In the genomic region with DNA sequence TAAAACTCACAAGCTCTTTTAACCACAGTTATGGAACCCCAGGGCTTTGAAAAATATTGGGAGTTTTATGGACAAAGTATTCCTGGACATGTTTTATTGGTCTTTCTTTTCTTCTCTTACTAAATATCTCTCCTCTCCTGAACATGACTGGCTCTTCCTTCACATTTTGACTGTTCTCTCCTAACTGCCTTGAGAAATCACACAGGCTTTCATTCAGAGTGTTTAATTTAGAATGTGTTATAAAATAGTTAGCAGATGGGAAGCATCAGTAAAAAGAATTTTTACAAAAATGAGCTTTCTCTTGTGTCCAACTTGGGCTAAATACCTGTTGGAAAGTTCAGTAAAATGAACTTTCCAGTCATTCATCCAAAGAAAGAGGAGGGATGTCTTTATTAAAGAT, we compare ENCODE assay signal across 20 mouse cellular contexts.
DNase-seq lines count a peak whose midpoint lies in the region; ATAC-seq and TF ChIP-seq lines count a peak whose summit lies in the region.
"Had no signal": no experiment of that assay in that cellular context is flagged by ENCODE, and none has a peak within 500 bp of the region (broad histone marks: within the 10 kb centered on the region; RNA-seq: fewer than 3 reads in every experiment).

No protein-coding gene starts in this region.

- intact Hi-C loops in left cerebral cortex, adult 2 months (cut with DNase I), result no loop called here

- H3K27ac ChIP-seq in left cerebral cortex, adult 2 months, result peak overlapping the region; percentile 61

- ATAC-seq in frontal cortex, adult (ENCODE audit: low TSS enrichment), result peak; percentile 92
- no peak for ATAC-seq in CD4-positive, CD25-positive, alpha-beta regulatory T cell, adult 4 months
- ATAC-seq: activated CD4-positive, CD25-positive, alpha-beta regulatory T cell, adult 4 months; Patski had no signal

- no peak for DNase-seq in frontal cortex, postnatal 14 days (ENCODE audit: low spot score in 2 of 2)
- no peak for DNase-seq in left cerebral cortex, adult 2 months (ENCODE audit: extremely low spot score in 1 of 2, low spot score in 2 of 2)
- DNase-seq in left cerebral cortex, adult 18-20 months (ENCODE audit: low spot score in 2 of 2), result no peak
- peak; percentile 43 for DNase-seq in brain, adult 2 months (ENCODE audit: low read depth, low spot score)
- DNase-seq: adrenal gland, adult 2 months; adrenal gland, adult 8-10 months; adrenal gland, postnatal 10 days; adrenal gland, postnatal 14 days; adrenal gland, postnatal 25 days; adrenal gland, postnatal 36 days; B cell, adult 2 months; cerebellum, adult 11 months; cerebellum, adult 11-12 months; cerebellum, adult 18-20 months; cerebellum, adult 2 months; cerebellum, adult 8-10 months had no signal

- H3K4me3 ChIP-seq in left cerebral cortex, adult 2 months, result no peak overlapping the region

- no peak for TF ChIP-seq CTCF in left cerebral cortex, adult 2 months (IDR thresholded peaks at IDR 0.05)
